Mouse (Mus musculus) heart, adult 2 months (tissue): Measurements from ENCODE around the gene Rap2b.

Source experiments
- CTCF ChIP-seq: fragments of 200-600 bp; IDR thresholded peaks from 2 replicates; pipeline ENCODE4 v1.8.1; 2022; ENCODE audit warnings: antibody characterized with exemption, mild to moderate bottlenecking, moderate library complexity
- POLR2A ChIP-seq: fragments of 200-500 bp; IDR thresholded peaks from 2 replicates; pipeline ENCODE4 v1.6.1; 2011; ENCODE audit warnings: mild to moderate bottlenecking, low read depth, low read length, control low read depth; ENCODE audit not compliant: insufficient read depth

GRCm38 (mm10) chr3:61363989-61364660, 2.7 kb downstream of the Rap2b start:
- TF ChIP-seq CTCF (no peak), POLR2A (peak; percentile 95)
